Mouse (Mus musculus): ENCODE measurements around the gene Hmga1b.
"Not testable (repeated sequence)": the region's sequence is repeated elsewhere in the genome, so short reads cannot be mapped to it uniquely, and the experiment has no call there.

Gene Hmga1b

DNA sequence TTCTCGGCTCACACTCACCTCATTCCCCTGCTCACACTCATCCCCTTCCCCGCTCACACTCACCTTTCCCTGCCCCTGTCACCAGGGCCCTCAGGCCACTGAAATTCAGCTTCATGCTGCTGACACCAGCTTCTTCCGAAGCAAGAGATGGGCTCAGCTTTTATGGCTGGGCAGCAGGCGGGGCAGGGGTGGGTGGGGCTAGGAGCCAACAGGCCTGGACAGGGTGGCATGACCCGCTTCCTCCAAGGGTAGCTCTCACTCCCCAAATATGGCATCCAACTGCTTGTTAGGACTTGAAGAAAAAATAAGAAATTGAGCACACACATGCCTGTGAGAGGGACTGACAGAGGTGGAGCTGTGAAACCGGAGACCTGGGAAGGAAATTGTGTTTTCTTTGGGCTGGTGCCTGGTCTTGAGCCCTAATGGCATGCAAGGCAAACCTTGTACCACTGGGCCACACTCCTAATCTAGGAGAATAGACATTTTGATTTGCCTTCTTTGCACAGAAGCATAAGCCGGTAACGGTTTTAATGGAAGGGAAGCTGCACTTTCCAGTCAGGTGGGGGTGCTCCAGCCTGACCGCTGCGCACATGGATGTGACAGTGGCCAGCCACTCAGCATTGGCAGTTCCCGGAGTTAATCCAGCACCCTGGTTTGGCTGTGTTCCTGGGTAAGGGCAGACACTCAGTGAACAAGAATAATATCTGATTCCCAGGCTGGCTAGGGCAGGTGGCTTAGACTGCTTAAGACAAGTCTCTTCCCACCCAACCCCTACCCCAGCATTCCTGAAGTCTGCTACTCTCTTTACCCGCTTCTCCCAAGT lies 30.5 kb upstream of the Hmga1b start, which contains the start of gene Cbr2:
Cbr2 (minus strand) TSS at position 257 of the 823 bp plus-strand sequence.
- in situ Hi-C loops (cut with MboI, MseI), result no loop called here

DNA sequence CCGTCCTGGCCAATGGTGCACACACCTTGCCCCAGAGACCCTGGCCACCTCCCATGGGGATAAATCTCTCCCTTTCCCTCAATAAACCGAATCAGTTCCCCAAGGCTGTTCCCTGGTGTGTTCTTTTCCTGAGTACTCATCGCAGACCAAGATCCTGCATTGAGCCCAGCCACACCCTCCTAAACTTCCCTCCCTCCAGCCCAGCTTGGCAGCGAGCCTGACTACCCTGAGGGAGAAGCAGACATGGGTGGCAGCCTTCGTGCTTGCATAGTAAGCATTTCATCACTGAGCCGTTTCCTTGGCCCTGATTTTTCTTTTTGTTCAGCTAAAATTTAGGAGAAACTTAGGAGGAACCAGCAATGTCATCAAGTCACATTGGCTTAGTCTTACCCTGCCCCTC lies 29.1 kb upstream of the Hmga1b start:
- in situ Hi-C loops (cut with MboI, MseI), result no loop called here

DNA sequence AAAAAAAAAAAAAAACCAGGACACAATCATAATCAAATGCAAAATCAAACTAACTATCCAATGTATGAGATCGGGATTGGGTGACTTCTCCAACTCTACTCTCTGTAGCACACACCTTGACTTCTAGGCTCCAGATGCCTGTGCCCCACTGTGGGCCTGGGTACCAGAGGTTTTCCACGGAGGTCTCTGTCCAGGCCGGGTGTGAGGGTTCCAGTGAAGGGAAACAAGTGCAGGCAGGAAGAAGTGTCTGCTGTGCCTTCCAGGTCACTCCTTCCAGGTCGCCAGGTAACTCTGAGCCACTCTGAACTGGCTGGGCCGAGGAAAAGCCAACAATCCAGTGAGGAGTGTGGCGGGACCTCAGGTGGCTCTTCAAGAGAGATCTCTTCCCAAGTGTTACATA lies 26.2 kb upstream of the Hmga1b start:
- in situ Hi-C loops (cut with MboI, MseI), result no loop called here

DNA sequence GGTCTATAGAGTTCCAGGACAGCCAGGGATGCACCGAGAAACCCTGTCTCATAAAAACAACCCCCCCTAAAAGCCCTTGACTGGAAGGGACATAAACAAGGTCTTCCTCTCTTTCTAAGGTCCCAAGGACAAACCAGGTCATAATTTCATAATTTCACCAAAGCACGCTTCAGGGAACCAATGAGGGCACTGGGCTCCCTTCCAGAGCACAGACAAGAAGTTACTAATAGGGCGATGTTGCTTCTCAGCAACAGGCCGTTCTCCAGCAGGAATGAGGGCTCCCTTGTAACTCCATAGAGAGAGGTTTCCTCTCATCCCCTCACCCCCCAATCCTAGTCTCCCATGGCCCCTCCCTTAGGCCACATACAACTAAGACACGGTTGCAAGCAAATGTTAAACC lies 21.6 kb upstream of the Hmga1b start:
- in situ Hi-C loops (cut with MboI, MseI), result no loop called here

DNA sequence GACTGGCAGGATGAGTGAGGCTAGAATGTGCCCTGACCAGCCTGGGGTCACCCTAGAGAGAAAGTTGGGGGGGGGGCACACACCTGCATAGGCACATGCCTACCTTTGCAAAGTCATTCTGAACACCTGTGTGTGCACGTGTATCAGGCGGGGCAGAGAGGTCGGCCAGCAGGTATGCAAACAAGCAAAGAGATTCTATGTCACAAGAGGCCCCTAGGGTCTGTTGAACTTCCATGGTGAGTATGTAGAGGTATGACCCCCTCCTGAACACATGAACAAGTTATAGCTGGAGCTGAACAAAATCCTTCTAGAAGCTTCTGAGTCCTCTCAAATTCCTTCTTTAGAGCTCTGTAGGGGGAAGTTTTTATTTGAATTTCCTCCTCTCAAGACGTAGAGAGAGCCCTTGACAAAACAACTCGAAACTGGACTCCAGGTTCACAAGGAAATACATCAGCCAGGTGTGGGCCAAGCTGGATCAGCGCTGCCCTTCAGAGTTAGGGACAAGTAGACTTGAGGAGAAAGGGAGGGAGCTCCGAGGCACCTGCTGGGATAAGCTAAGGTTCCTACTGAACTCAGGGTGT lies 18.4 kb upstream of the Hmga1b start:
- in situ Hi-C loops (cut with MboI, MseI), result no loop called here

DNA sequence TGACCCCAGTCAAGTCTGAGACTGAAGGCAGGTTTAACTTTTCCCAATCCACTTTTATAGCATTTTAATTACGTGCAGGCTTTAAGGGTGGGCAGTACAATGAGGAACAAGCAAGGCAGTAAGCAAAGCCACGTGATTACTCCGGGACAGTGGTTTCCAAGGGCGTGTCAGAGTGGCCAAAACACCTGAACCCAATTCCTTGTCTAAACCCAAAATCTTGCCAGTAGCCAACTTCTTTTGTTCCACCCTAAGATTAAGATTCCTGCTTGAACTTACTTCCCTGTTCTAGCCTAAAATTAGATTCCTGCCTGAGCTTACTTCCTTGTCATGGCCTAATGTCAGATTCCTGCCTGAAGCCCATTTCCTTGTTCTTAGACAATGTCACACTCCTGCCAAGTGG lies 14.6 kb upstream of the Hmga1b start:
- in situ Hi-C loops (cut with MboI, MseI), result no loop called here

DNA sequence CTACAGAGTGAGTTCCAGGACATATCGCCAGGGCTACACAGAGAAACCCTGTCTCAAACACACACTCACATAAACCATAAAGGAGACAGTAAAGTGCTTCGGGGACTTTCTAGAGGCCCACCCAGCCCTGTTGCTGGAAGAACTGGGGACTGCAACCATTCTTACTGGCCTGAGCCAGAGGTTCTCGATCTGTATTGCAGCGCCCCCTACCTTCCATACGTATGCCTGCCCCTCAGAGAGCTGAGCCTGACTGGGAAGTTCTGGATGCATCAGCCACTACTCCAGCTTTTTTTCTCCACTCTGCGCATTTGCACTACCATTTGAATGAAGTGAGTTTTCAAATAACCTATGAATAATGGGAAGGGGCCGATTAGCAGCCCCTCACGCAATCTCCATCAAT lies 13.2 kb upstream of the Hmga1b start:
- in situ Hi-C loops (cut with MboI, MseI), result no loop called here

DNA sequence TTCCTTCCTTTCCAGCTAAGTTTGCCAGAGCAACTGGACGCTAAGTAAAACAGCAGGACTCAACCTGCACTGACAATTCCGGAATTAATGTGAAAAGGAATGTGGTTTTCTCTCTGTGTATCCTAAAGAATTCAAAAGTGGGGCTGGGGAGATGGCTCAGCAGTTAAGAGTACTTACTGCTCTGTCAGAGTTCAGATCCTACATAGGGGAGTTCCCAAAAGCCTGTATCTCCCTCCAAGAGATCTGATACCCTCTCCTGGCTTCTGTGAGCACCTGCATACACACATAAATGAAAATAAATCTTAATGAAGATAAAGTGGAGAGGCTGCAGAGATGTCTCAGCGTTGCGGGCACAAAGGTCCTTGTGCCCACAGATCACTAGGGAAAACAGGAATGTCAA lies 11.0 kb upstream of the Hmga1b start:
- in situ Hi-C loops (cut with MboI, MseI), result no loop called here

DNA sequence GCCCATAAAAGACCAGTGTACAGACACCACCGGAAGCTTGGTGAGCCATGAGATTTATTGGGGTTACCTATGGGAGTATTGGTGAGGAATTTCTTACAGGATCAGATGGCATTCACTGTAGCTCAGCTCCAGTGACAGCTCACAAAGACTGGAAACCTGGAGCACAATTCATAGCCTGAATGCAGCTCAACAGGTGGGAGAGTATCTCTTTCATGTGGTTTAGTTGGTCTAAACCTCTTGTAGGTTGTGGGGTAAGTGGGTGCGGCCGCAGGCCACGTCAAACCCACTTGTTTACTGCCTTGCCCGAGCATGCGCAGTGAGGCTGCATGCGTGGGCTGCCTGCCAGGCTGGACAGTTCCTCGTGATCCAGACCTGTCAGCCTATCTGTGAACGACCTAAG lies 2.4 kb upstream of the Hmga1b start:
- in situ Hi-C loops (cut with MboI, MseI), result no loop called here

DNA sequence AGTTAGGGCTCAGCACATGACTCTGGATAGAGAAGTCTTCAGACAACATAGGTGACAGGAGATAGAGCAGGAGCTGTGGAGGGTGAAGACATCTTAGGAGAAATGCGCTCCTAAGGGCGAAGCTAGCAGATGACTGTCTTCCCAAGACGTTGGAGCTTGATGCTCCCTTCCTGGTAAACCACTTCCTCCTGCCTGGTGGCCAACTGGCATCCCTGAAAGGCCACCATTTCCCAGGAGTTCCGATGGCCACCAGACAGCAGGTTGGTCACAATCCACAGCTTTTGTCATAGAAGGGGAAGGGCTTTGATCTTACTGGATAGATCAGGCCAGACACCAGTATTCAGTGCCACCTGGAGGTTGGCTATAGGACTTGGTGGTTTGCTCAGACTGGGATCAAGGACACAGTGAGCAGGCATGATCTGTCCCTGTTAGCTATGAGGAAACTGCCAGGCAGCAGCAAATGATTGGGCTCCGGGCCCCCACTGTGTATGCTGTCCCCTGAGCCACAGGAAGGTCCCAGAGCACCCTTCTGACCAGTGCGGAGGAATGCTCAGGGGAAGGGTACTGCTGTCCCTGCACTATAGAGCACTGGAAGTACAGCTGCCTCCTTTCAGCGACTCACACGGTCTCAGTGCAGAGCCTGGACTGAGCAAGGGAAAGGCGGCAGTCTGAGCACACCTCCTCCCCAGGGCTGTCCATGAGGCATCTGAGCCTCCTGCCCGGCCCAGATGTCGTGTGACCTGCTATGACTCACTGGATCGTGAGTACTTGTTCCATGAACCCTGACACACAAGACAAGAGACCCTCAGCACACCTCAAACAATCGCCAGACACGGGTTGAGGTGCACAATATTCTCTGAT lies 553 bp upstream of the Hmga1b start:
- in situ Hi-C loops (cut with MboI, MseI), result no loop called here

DNA sequence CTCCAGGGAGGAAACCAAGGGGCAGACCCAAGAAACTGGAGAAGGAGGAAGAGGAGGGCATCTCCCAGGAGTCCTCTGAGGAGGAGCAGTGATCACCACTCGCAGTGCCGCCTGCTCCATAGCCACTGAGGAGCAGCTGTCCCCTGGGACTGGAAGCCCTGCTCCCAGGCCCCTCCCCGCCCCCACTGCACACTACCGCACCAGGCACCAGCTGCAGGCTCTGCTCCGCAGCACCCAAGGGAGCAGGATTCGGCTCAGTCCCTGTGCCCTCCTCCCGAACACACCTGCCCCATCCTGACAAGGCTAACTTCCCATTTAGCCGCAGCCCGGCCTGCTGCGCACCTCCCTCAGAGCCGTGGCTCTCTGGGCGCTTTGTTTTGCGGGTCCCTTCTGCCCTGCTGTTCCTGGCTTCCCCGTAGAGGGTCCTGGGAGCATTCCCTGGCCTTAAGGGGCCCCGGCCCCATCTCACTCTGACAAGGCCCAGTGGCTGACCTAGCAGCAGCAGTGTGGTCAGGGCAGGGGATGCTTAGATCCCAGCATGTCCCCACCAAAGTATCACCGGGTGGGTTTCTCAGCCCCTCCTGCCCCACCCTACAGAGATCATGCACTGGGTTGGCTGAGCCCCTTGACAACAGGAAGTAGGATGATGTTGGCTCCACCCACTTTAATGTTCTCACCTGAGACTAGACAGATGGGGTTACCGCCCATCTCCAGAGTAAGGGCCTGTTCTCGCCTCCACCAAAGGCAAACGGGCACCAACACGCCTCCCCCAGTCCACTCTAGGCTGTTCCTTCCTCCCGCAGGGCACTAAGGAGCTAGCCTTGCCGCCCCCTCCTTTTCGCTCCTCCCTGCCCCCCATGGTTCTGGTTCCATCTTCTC lies 766 bp downstream of the Hmga1b start:
- in situ Hi-C loops (cut with MboI, MseI), result not testable (repeated sequence)

DNA sequence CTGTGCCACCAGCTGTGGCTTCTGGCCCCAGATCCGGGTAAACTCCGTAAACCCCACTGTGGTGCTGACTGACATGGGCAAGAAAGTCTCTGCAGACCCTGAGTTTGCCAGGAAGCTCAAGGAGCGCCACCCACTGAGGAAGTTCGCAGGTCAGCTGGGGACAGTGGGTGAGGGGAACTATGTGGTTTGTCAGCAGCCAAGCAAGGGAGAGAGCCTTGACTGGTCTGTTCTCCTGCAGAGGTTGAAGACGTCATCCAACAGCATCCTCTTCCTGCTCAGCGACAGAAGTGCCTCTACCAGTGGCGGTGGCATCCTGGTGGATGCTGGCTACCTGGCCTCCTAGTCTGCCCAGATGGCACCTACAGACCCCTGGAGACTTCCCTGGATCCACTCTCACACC lies 4.4 kb downstream of the Hmga1b start:
- in situ Hi-C loops (cut with MboI, MseI), result loop anchor here (5.0 kb wide), 1 partner anchor 40 kb away; the partner anchor contains the start of gene Dcxr

DNA sequence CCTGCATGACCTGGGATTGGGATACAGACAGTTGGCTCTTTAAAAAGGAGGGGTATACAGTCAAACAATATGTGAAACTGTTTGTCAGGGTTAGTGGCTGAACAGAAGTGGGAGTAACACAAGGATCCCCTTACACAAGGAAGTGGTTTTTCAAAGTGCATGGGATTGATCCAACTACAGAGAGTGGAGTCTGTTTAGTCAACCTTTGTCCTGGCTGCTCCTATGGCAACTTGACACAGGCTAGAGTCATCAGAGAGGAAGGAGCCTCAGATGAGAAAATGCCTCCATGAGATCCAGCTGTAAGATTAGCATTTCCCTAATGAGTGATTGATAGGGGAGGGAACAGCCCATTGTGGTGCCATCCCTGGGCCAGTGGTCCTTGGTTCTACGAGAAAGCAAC lies 5.6 kb downstream of the Hmga1b start:
- in situ Hi-C loops (cut with MboI, MseI), result loop anchor here (5.0 kb wide), 1 partner anchor 41 kb away; the partner anchor contains the start of gene Dcxr

DNA sequence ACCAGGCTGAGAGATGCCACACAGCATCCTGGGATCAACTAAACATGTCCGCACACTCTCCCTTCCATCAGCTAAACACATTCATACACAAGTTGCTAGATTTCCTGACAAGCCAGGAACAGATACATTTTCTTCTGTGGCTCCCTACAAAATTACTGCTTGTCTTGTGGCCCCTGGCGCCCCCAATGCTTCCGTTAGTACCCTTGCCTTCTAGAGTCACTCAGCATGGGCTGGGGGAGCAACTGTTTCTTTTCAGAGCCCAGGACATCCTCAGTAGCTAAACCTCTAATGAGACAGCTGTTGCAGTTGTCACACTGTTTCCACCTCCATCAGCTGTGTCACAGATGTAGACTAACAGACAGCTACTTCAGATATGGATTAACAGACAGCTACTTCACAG lies 10.2 kb downstream of the Hmga1b start:
- in situ Hi-C loops (cut with MboI, MseI), result no loop called here

DNA sequence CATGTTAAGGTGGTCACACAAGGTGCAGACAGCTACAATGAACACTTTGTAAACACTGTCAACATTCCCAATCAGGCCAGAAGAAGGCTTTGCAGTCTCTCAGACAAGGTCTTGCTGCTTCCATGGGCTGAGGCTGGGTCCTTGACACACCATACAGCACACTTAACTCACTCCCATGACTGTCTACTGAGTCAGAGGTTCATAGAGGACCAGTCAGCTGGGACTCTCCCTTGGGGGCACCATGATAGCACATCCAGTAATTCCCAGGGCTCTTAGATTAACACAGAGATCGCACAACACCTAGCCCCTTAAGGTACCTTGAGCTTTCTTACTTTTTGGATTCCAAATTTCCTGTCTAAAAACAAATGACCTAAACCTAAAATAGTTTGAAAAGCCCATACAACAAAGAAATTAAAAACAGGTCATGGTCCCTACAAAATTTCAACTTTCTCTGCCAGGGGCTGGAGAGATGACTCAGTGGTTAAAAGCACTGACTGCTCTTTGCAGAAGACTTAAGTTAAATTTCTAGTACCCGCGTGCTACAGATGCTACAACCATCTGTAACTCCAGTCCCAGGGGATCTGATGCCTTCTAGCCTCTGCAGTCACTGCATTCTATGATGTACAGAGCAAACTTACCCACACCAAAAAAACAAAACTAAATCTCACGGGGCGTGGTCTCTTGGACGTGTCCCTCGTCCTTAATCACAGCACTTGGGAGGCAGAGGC lies 11.0 kb downstream of the Hmga1b start:
- in situ Hi-C loops (cut with MboI, MseI), result no loop called here

DNA sequence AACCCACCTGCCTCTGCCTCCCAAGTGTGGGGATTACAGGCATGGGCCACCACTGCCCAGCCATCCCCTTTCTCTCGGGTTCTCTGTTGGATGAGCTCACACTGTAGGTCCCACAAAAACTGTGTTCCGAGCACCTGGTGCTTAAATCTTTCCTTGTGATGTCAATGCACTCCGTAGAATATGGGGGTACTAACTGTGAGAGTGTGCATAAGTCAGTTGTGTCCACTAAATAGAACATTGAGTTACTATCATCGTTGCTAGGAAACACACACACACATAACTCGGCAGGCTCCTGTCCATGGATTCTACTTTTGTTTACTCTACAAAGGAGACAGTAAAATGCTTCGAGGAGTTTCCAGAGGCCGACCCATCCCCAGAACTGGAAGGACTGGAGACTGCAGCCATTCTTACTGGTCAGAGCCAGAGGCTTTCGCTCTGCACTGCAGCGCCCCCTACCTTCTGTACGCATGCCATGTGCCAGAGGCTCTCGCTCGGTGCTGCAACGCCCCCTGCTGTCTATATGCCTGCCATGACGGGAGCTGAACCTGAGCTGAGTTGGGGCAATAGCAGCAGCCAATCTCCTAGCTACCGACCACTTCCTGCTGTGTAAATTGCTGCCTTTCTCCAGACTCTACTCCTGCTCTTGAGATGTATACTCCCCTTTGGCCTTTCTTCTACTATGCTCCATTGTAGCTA lies 13.3 kb downstream of the Hmga1b start:
- in situ Hi-C loops (cut with MboI, MseI), result no loop called here

DNA sequence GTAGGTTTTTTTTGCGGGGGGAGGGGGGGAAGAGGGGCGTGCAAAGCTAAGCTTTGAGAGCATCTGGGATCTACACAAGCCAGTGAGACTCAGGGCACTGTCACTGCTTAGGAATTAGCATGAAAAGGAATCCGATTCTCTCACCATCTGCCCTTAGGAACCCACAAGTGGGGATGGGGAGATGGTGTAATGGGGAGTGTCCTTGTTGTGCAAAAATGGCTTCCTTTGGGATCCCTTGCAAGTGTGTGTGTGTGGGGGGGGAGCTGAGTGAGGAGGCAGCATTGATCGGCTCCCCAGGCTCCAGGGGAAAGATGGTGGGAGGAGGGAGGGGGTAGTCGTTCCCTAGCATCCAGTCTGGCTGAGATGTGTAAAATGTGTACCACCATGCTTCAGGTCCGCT lies 14.5 kb downstream of the Hmga1b start:
- in situ Hi-C loops (cut with MboI, MseI), result no loop called here

DNA sequence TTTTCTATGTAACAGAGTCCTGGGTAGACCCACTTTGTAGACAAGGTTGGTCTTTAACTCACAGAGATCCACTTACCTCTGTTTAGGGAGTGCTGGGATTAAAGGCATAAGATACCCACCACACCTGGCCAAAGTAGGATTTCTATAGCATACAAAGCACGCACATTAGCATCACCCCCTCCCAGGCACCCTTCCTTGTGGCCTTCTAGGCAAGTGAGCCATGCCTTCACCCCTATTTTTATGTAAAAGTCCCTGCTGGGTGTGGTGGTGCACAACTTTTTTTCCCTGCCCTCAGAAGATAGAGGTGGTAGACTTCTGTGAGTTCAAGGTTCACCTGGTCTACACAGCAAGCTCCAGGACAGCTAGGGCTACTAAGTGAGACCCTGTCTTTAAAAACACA lies 17.3 kb downstream of the Hmga1b start:
- in situ Hi-C loops (cut with MboI, MseI), result no loop called here

DNA sequence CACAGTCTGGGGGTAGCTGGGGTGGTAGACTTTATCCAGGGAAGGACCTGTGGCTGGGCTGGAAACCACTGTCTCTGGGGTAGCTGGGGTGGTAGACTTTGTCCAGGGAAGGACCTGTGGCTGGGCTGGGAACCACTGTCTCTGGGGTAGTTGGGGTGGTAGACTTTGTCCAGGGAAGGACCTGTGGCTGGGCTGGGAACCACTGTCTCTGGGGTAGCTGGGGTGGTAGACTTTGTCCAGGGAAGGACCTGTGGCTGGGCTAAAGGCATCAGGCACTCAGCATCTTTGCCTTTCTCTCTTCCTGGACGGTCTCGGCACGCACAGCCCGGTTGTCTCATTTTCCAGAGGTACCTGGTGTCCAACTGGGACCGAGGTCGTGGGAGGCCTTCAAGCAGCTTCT lies 18.8 kb downstream of the Hmga1b start:
- in situ Hi-C loops (cut with MboI, MseI), result not testable (repeated sequence)

DNA sequence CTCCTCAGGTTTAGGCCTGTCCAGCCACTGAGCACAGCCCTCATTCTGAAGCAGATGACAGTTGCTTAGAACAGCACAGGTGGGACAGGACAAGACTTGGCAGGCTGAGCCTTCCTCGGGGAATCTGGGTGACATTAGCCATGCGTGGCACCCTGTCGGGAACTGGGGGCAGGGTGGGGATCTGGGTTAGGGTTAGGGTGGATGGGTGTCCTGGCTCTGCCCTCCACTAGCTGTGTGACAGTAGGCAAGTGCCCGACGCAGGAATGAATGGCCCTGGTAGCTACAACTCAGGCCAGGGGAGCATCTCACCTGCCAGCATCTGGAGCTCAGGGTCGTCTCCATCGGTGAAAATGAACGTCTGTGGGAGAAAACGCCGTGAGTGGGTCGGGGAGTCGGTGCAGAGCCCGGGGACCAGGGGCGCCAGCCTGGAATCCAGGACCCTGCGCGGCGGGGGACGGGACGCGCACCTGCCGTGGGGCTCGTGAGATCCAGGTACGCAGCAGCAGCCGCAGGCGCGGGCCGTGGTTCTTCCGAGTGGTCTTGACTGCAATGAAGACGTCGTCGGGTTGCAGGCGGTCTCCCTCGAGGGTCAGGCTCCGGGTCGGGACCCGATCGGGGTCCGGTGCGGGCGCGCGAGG lies 21.0 kb downstream of the Hmga1b start:
- in situ Hi-C loops (cut with MboI, MseI), result no loop called here

Data from T-helper 1 cell (primary cell).